Mouse (Mus musculus) forebrain, postnatal 0 days (tissue): Measurements from ENCODE around the gene Dennd4c. TPM values are rescaled to one million over a fixed set of nuclear protein-coding genes. Genes with fewer than 3 reads are reported as not detected.
A peak's percentile ranks its signal among the peaks of the same experiment; 100 is the strongest.

Source experiments
- ATAC-seq: fragments of 200-750 bp; cut with Nextera tagmentation; 2 replicates; pipeline ENCODE4 v1.8.0; 2017; ENCODE audit warnings: mild to moderate bottlenecking, moderate library complexity
- DNase-seq: peaks from one replicate; pipeline ENCODE4 v3.0.0-alpha.2; 2015
- H3K27ac ChIP-seq: fragments of 300-500 bp; sonication (generic); 2 replicates; pipeline ENCODE4 v1.5.1; 2014; ENCODE audit warnings: low read depth, mild to moderate bottlenecking, antibody characterized with exemption, low read length, moderate library complexity, mixed read lengths
- H3K27me3 ChIP-seq: fragments of 300-500 bp; sonication (generic); 2 replicates; pipeline ENCODE4 v1.6.1; 2014; ENCODE audit warnings: mild to moderate bottlenecking, low read length, mixed read lengths; ENCODE audit not compliant: insufficient read depth
- H3K36me3 ChIP-seq: fragments of 300-500 bp; sonication (generic); 2 replicates; pipeline ENCODE4 v1.6.1; 2014; ENCODE audit warnings: mild to moderate bottlenecking, moderate library complexity; ENCODE audit not compliant: insufficient read depth
- H3K4me1 ChIP-seq: fragments of 300-500 bp; sonication (generic); 2 replicates; pipeline ENCODE4 v1.6.1; 2014; ENCODE audit warnings: antibody characterized with exemption; ENCODE audit not compliant: insufficient read depth
- H3K4me2 ChIP-seq: fragments of 300-500 bp; sonication (generic); 2 replicates; pipeline ENCODE4 v1.6.1; 2014; ENCODE audit warnings: low read depth, mild to moderate bottlenecking, moderate library complexity
- H3K4me3 ChIP-seq: fragments of 300-500 bp; sonication (generic); 2 replicates; pipeline ENCODE4 v1.5.1; 2014; ENCODE audit warnings: low read depth, low read length, mixed read lengths
- H3K9ac ChIP-seq: fragments of 300-500 bp; sonication (generic); 2 replicates; pipeline ENCODE4 v1.6.1; 2014; ENCODE audit warnings: mild to moderate bottlenecking
- H3K9me3 ChIP-seq: fragments of 300-500 bp; sonication (generic); 2 replicates; pipeline ENCODE4 v1.6.1; 2016; ENCODE audit warnings: low read length
- CTCF ChIP-seq: sonication (generic); IDR thresholded peaks from 2 replicates; pipeline ENCODE4 v1.5.1; 2016; ENCODE audit warnings: antibody characterized with exemption, control low read depth, low read depth
- WGBS: fragments of 180-500 bp; shearing (Covaris S2); extraction: QIAGEN DNeasy Blood & Tissue Kit; methylation state at CpG from one replicate; pipeline ENCODE4 v1.1.7; 2014; 5-methylcytosine and 5-hydroxymethylcytosine counted together
- polyA plus RNA-seq: library from polyadenylated mRNA; unstranded; fragments of >200 nt; fragmentation: Nextera tagmentation; extraction: Ambion mirVana; gene quantifications from 2 replicates; pipeline ENCODE4 v1.2.1, GENCODE M21; 2015
- total RNA-seq: library from RNA; depleted of rRNA; stranded (reverse); fragments of >200 nt; gene quantifications from 2 replicates; pipeline ENCODE4 v1.2.3, GENCODE M21; 2014

The Dennd4c gene
- total and polyA plus RNA-seq, 2 experiments from 2014 or later: 1.9 to 28.7 TPM

- TF ChIP-seq CTCF: no peak
- peaks cover 8% of the 10 kb centered on the region; the same call in 1 of the 2 replicates for H3K4me1 ChIP-seq
- H3K36me3 ChIP-seq: peaks cover 46% of the 10 kb centered on the region
- no peaks in the 10 kb centered on the region for H3K9me3 ChIP-seq
- H3K27ac ChIP-seq: no peak overlapping the region
- H3K4me3 ChIP-seq: no peak overlapping the region
- DNase-seq: no peak
- H3K4me2 ChIP-seq: no peak overlapping the region
- ATAC-seq: 0 out of 2 replicates have a peak, but pooled peaks have one; percentile 11
- H3K27me3 ChIP-seq: no peaks in the 10 kb centered on the region
- H3K9ac ChIP-seq: no peak overlapping the region
- WGBS: 83% methylated on average over 2 of the region's 2 CpGs
These were observed 103.0 kb downstream of the Dennd4c start for GRCm38 (mm10) chr4:86851331-86851730.

GRCm38 (mm10) chr4:86852018-86852417 lies 103.7 kb downstream of the Dennd4c start:
- no peaks in the 10 kb centered on the region for H3K27me3 ChIP-seq
- DNase-seq: no peak
- no peak overlapping the region for H3K4me3 ChIP-seq
- H3K9me3 ChIP-seq: no peaks in the 10 kb centered on the region
- no peak overlapping the region for H3K4me2 ChIP-seq
- H3K27ac ChIP-seq: no peak overlapping the region
- no peak for TF ChIP-seq CTCF
- WGBS: 70% methylated on average over 3 of the region's 3 CpGs
- peaks cover 42% of the 10 kb centered on the region for H3K36me3 ChIP-seq
- ATAC-seq: no peak
- H3K4me1 ChIP-seq: peaks cover 8% of the 10 kb centered on the region; the same call in 1 of the 2 replicates
- H3K9ac ChIP-seq: no peak overlapping the region

DNA sequence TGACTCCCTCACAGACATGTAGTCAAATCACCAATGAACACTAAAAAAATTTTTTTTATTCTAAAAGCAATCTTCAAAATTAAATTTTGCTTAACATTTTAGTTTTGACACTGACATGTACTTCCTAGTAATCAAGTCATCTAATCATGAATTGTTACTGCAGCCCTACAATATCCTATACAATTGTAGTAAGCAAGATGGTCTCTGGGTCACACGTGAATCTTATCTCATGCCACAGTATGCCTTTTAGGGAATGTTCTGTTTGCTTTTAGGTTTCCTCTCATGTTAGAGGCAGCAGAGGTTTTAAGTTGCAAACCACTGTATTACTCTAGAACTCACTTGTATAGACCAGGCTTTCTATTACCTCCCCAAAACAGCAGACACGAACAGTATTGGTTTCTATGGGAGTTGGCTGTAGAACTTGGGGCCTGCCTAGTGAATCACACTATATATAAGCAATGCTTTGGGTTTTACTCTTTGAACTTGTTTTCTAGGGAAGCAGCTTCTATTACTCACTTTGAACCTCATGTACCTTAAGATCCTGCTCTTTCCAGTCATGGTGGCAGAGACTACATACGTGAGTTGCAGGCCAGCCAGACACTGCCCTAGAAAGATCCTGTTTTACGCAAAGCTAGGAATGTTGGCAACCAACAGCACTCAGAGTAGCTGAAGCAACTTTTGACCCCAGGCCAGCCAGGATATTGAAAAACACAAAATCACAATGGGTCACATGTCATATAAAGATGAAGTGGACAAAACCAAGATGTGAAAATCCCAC lies 104.6 kb downstream of the Dennd4c start:
- Histone ChIP-seq H3K9me3 (no peaks in the 10 kb centered on the region), H3K27me3 (no peaks in the 10 kb centered on the region), H3K4me3 (no peak overlapping the region), H3K36me3 (peaks cover 36% of the 10 kb centered on the region), H3K4me1 (peaks cover 8% of the 10 kb centered on the region; the same call in 1 of the 2 replicates), H3K27ac (no peak overlapping the region), H3K9ac (no peak overlapping the region), H3K4me2 (no peak overlapping the region)
- DNase-seq: no peak
- 92% methylated on average over 4 of the region's 4 CpGs for WGBS
- no peak for TF ChIP-seq CTCF
- ATAC-seq: no peak

DNA sequence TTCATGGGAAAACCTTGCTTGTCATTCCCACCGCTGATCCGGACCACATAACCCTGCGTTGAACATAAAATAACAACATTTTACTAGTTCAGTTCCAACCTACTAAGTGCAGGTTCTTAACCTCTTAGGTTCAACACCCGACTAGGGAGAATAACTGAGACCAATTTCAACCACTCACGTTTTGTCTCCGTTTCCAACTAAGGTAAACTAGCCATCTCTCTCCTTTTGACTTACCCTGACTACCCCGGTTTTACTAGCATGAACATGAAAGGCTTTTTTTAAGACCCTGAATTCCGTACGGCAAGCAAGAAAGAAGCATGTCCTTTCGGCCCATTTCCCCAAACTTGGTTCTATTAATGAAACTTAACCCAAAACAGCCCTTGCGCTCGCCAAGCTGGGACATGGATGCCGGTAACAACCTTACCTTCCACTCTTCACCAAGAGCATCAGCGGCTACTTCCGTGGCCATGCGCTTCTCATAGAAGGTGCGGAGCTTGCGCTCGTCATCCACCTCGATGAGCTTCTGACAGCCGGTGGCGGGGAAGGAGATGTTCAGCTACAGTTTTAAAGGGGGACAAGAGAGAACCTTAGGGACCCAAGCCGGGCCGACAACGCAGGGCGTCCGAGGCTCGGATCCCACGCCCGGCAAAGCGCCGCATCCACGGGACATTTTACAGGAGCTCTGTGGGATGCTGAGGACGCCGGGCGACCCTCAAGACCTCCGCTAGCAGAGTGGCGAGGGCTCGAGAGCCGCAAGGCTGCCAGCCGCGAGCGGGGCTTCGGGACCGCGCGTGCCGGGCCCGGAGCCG lies 108.2 kb downstream of the Dennd4c start:
- Histone ChIP-seq H3K4me3 (peak overlapping the region; percentile 76), H3K4me1 (peaks cover 13% of the 10 kb centered on the region; the same call in 1 of the 2 replicates), H3K27ac (peak overlapping the region; percentile 86), H3K36me3 (peaks cover 29% of the 10 kb centered on the region), H3K4me2 (peak overlapping the region; percentile 67), H3K9ac (peak overlapping the region; percentile 95), H3K27me3 (no peaks in the 10 kb centered on the region), H3K9me3 (no peaks in the 10 kb centered on the region)
- ATAC-seq (no peak; the same call in 1 of the 2 replicates), DNase-seq (peak; percentile 50)
- 3% methylated on average over 50 of the region's 50 CpGs for WGBS
- no peak for TF ChIP-seq CTCF

DNA sequence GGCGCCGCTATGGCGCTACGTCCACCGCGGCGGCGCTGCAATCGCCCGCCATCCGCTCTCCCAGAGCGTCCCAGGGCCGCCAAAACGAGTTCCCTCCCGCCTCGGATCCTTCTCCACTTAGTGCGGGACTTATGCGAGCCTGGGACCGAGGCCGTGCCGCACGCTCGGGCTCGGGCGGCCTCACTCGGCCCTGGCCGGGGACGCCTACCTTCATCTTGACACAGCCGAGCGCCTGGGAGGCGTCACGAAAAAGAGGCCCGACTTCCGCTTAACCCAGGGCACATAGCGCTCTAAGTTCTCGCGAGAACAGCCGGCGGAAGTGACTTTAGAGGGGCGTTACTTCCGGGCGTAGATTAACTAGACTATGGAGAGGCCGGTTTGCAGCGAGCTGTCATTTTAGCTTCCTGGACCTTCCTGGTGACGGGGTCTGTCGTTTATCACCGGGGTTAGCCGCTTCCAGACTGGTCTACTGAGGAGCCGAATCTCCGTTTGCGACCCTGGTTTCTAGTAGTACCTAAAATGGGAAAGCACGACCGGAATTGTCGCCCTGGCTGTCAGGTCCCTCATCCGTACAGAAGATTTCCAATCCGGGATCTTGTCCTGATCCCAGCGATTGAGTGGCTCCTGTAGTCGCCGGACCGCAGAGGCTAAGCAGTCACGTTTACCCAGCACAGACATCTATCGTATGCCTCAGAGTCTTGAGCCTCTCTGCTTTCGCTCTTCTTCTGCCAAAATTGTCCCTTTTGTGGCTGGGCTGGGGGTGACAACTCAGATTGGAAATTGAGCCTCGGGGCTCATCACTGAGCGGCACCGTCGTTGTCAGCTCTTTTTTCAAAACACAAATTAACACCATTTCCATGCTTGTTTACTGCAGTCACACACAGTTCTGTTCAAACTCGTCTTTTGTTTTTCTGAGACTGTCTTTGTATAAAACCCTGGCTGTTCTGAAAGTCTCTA lies 109.0 kb downstream of the Dennd4c start, which contains the start of gene Rps6:
Rps6 (minus strand) TSS at position 300 of the 957 bp plus-strand sequence.
- Histone ChIP-seq H3K4me1 (peaks cover 13% of the 10 kb centered on the region; the same call in 1 of the 2 replicates), H3K9me3 (no peaks in the 10 kb centered on the region), H3K4me2 (peak within 1 kb of the TSS; percentile 67), H3K36me3 (peaks cover 25% of the 10 kb centered on the region), H3K4me3 (peak within 1 kb of the TSS; percentile 76), H3K9ac (peak within 1 kb of the TSS; percentile 95), H3K27me3 (no peaks in the 10 kb centered on the region), H3K27ac (peak within 1 kb of the TSS; percentile 86)
- 0 out of 2 replicates have a peak, but pooled peaks have one; percentile 13 for TF ChIP-seq CTCF
- 1% methylated on average over 64 of the region's 68 CpGs for WGBS
- peak; percentile 99 for DNase-seq
- ATAC-seq: peak; percentile 98

- 63% methylated on average over 12 of the region's 12 CpGs for WGBS
- DNase-seq: peak; percentile 63
These were observed 109.7 kb downstream of the Dennd4c start for GRCm38 (mm10) chr4:86858070-86858440.

More at GRCm38 (mm10) chr4:86858070-86858440, 109.7 kb downstream of the Dennd4c start:
- H3K27ac ChIP-seq: peak overlapping the region; percentile 86
- peaks cover 21% of the 10 kb centered on the region for H3K36me3 ChIP-seq
- H3K9ac ChIP-seq: peak overlapping the region; percentile 95
- H3K9me3 ChIP-seq: no peaks in the 10 kb centered on the region
- peak overlapping the region; percentile 61 for H3K4me2 ChIP-seq
- peaks cover 13% of the 10 kb centered on the region; the same call in 1 of the 2 replicates for H3K4me1 ChIP-seq
- no peak for TF ChIP-seq CTCF
- H3K27me3 ChIP-seq: no peaks in the 10 kb centered on the region
- ATAC-seq: no peak; the same call in 1 of the 2 replicates
- H3K4me3 ChIP-seq: peak overlapping the region; percentile 76
